Mouse (Mus musculus) liver, embryonic 16.5 days (tissue): ENCODE data around the gene 1110032A03Rik. TPM values are rescaled to one million over a fixed set of nuclear protein-coding genes. Genes with fewer than 3 reads are reported as not detected.

ENCODE experiments used
- ATAC-seq: fragments of 200-750 bp; cut with Nextera tagmentation; 2 replicates; pipeline ENCODE4 v1.8.0; 2017; ENCODE audit warnings: low read depth, mild to moderate bottlenecking, moderate number of reproducible peaks, moderate library complexity
- H3K27ac ChIP-seq: fragments of 300-500 bp; sonication (generic); 2 replicates; pipeline ENCODE4 v1.5.1; 2014; ENCODE audit warnings: mild to moderate bottlenecking, low read length
- H3K27me3 ChIP-seq: fragments of 300-500 bp; sonication (generic); 2 replicates; pipeline ENCODE4 v1.6.1; 2014; ENCODE audit warnings: low read depth, low read length, mixed read lengths; ENCODE audit not compliant: control insufficient read depth, insufficient read depth
- H3K36me3 ChIP-seq: fragments of 300-500 bp; sonication (generic); 2 replicates; pipeline ENCODE4 v1.6.1; 2014; ENCODE audit warnings: mild to moderate bottlenecking; ENCODE audit not compliant: control insufficient read depth, insufficient read depth
- H3K4me1 ChIP-seq: fragments of 300-500 bp; sonication (generic); 2 replicates; pipeline ENCODE4 v1.6.1; 2014; ENCODE audit warnings: low read depth, low read length, mixed read lengths; ENCODE audit not compliant: control insufficient read depth
- H3K4me2 ChIP-seq: fragments of 300-500 bp; sonication (generic); 2 replicates; pipeline ENCODE4 v1.6.1; 2014; ENCODE audit warnings: low read depth, low read length, mixed read lengths
- H3K4me3 ChIP-seq: fragments of 300-500 bp; sonication (generic); 2 replicates; pipeline ENCODE4 v1.5.1; 2014; ENCODE audit warnings: low read depth, mild to moderate bottlenecking, low read length
- H3K9ac ChIP-seq: fragments of 300-500 bp; sonication (generic); 2 replicates; pipeline ENCODE4 v1.6.1; 2014; ENCODE audit warnings: low read depth, low read length
- H3K9me3 ChIP-seq: fragments of 300-500 bp; sonication (generic); replicated peaks from 2 replicates; pipeline ENCODE4 v1.6.1; 2016; ENCODE audit warnings: low read length; ENCODE audit not compliant: control insufficient read depth
- WGBS: fragments of 180-500 bp; shearing (Covaris S2); extraction: QIAGEN DNeasy Blood & Tissue Kit; methylation state at CpG from one replicate; pipeline ENCODE4 v1.1.7; 2014; ENCODE audit not compliant: insufficient replicate concordance; 5-methylcytosine and 5-hydroxymethylcytosine counted together
- polyA plus RNA-seq: library from polyadenylated mRNA; unstranded; fragments of >200 nt; fragmentation: Nextera tagmentation; extraction: Ambion mirVana; gene quantifications from 2 replicates; pipeline ENCODE4 v1.2.1, GENCODE M21; 2015

The 1110032A03Rik gene
- polyA plus RNA-seq, 1 experiment from 2014 or later: 22.6 TPM

- Histone ChIP-seq H3K4me3 (no peak overlapping the region), H3K9ac (no peak overlapping the region), H3K9me3 (no peaks in the 10 kb centered on the region), H3K27me3 (no peaks in the 10 kb centered on the region; the same call in 1 of the 2 replicates), H3K36me3 (no peaks in the 10 kb centered on the region), H3K4me1 (no peaks in the 10 kb centered on the region), H3K4me2 (no peak overlapping the region), H3K27ac (no peak overlapping the region)
- ATAC-seq: no peak
- 49% methylated on average over 12 of the region's 12 CpGs for WGBS
Measured at GRCm38 (mm10) chr9:50721061-50721460, 54.3 kb downstream of the 1110032A03Rik start.

- no peaks in the 10 kb centered on the region for H3K4me1 ChIP-seq
- no peak overlapping the region for H3K27ac ChIP-seq
- 47% methylated on average over 4 of the region's 4 CpGs for WGBS
- H3K4me3 ChIP-seq: no peak overlapping the region
- no peak overlapping the region for H3K4me2 ChIP-seq
- no peaks in the 10 kb centered on the region for H3K36me3 ChIP-seq
- H3K9ac ChIP-seq: no peak overlapping the region
- H3K9me3 ChIP-seq: no peaks in the 10 kb centered on the region
- H3K27me3 ChIP-seq: no peaks in the 10 kb centered on the region
- no peak for ATAC-seq
Measured at GRCm38 (mm10) chr9:50718878-50719277, 56.4 kb downstream of the 1110032A03Rik start.

DNA sequence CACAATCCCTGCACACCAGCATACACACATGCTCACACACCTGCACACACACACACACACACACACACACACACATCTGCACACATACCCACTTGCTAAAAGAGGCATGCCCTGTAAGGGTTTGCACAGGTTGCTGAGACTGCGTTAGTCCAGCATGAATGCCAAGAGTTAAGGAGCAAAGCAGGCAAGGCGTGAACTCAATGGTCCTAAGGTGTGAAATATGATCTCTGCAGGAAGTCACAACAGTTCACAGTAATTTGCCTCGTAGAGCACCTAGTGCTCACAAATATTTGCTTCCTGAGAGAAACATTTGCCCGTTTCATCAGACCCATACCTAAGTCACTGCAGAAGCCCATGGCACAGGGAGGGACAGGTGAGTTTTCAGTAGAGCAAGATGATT lies 61.1 kb downstream of the 1110032A03Rik start:
- ATAC-seq: no peak
- no peak overlapping the region for H3K4me2 ChIP-seq
- WGBS: 40% methylated on average over 4 of the region's 4 CpGs
- no peaks in the 10 kb centered on the region for H3K27me3 ChIP-seq
- H3K36me3 ChIP-seq: no peaks in the 10 kb centered on the region
- no peaks in the 10 kb centered on the region for H3K9me3 ChIP-seq
- peaks cover 3% of the 10 kb centered on the region; the same call in 1 of the 2 replicates for H3K4me1 ChIP-seq
- H3K27ac ChIP-seq: no peak overlapping the region
- H3K4me3 ChIP-seq: no peak overlapping the region
- H3K9ac ChIP-seq: no peak overlapping the region

Other genes with a start within 250 kb of the 1110032A03Rik start
- gene Pts, start 246.8 kb downstream of the 1110032A03Rik start, polyA plus RNA-seq: 30.1 and 30.5 TPM in 2 replicates
- 12.0 and 13.3 TPM in 2 replicates for gene Il18, start 220.7 kb downstream of the 1110032A03Rik start, polyA plus RNA-seq
- gene Bco2, start 220.3 kb downstream of the 1110032A03Rik start, polyA plus RNA-seq: 0.50 and 0.87 TPM in 2 replicates
- gene Tex12, start 214.2 kb downstream of the 1110032A03Rik start, polyA plus RNA-seq: not detected in 2 replicates
- 308 and 319 TPM in 2 replicates for gene Sdhd, start 171.7 kb downstream of the 1110032A03Rik start, polyA plus RNA-seq
- gene Timm8b, start 171.6 kb downstream of the 1110032A03Rik start, polyA plus RNA-seq: 141 and 164 TPM in 2 replicates
- gene Pih1d2, start 158.2 kb downstream of the 1110032A03Rik start, polyA plus RNA-seq: 0.55 and 0.90 TPM in 2 replicates
- 5.8 and 5.9 TPM in 2 replicates for gene Nkapd1, start 158.1 kb downstream of the 1110032A03Rik start, polyA plus RNA-seq
- gene Dlat, start 115.7 kb downstream of the 1110032A03Rik start, polyA plus RNA-seq: 21.6 and 22.5 TPM in 2 replicates
- gene Dixdc1, start 36.0 kb downstream of the 1110032A03Rik start, polyA plus RNA-seq: 2.2 and 2.7 TPM in 2 replicates
- gene 2310030G06Rik, start 29.0 kb downstream of the 1110032A03Rik start, polyA plus RNA-seq: 4.6 and 5.2 TPM in 2 replicates
- gene Cryab, start 24.2 kb downstream of the 1110032A03Rik start, polyA plus RNA-seq: 9.9 and 16.1 TPM in 2 replicates
- gene Hspb2, start 23.2 kb downstream of the 1110032A03Rik start, polyA plus RNA-seq: 1.7 and 2.7 TPM in 2 replicates
- 7.8 and 7.9 TPM in 2 replicates for gene Fdxacb1, start 7.3 kb downstream of the 1110032A03Rik start, polyA plus RNA-seq
- gene Alg9, start 501 bp downstream of the 1110032A03Rik start, polyA plus RNA-seq: 12.6 and 13.2 TPM in 2 replicates
- 59.4 and 63.0 TPM in 2 replicates for gene Ppp2r1b, start 69.8 kb upstream of the 1110032A03Rik start, polyA plus RNA-seq
- gene Sik2, start 233.6 kb upstream of the 1110032A03Rik start, polyA plus RNA-seq: 8.3 and 10.8 TPM in 2 replicates